Mouse (Mus musculus) E14TG2a.4 (cell line): ENCODE data around the gene Prr5.

Source experiments
- H3K27me3 ChIP-seq: 2 replicates; pipeline ENCODE4 v1.6.1; 2014; ENCODE audit warnings: low read length, control low read depth; ENCODE audit not compliant: insufficient read depth
- H3K36me3 ChIP-seq: 2 replicates; pipeline ENCODE4 v1.6.1; 2014; ENCODE audit warnings: low read length, control low read depth; ENCODE audit not compliant: insufficient read depth
- H3K4me1 ChIP-seq: replicated peaks from 2 replicates; pipeline ENCODE4 v1.6.1; 2014; ENCODE audit warnings: low read depth, low read length, control low read depth
- H3K4me3 ChIP-seq: replicated peaks from 2 replicates; pipeline ENCODE4 v1.5.1; 2014; ENCODE audit warnings: mild to moderate bottlenecking, low read length
- H3K9me3 ChIP-seq: 2 replicates; pipeline ENCODE4 v1.6.1; 2014; ENCODE audit warnings: low read length, control low read depth
- CTCF ChIP-seq: conservative IDR thresholded peaks from 2 replicates; pipeline ENCODE4 v1.5.1; 2014; ENCODE audit warnings: low read length
- NANOG ChIP-seq: IDR thresholded peaks from 2 replicates; pipeline ENCODE4 v1.6.1; 2014; ENCODE audit warnings: borderline replicate concordance, low read length, mixed read lengths
- POU5F1 ChIP-seq: IDR thresholded peaks from 2 replicates; pipeline ENCODE4 v1.6.1; 2014; ENCODE audit warnings: low read length, borderline replicate concordance

Prr5 gene

DNA sequence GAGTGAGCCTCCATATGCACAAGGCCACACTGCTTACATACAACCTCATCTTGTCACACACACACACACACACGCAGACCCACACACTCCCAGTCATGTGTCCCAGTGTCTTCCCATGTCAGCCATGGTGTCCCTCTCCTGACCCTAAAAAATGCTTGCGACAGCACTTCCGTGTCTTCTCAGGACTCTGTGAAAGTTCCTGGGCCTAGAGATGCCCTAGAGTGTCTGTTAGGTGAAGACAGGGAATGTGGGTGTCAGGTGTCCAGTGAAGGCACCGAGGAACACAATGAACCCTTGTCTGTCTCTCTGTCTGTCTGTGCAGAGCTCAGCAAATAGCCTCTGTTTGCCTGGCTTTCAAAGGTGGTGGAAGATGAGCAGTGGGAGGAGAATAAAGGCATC, 1.2 kb downstream of the Prr5 start:
- Histone ChIP-seq H3K27me3 (peaks cover 17% of the 10 kb centered on the region), H3K4me3 (no peak overlapping the region), H3K36me3 (peaks cover 4% of the 10 kb centered on the region; the same call in 1 of the 2 replicates), H3K4me1 (peaks cover 94% of the 10 kb centered on the region), H3K9me3 (no peaks in the 10 kb centered on the region)
- TF ChIP-seq POU5F1 (no peak), CTCF (no peak), NANOG (no peak)

DNA sequence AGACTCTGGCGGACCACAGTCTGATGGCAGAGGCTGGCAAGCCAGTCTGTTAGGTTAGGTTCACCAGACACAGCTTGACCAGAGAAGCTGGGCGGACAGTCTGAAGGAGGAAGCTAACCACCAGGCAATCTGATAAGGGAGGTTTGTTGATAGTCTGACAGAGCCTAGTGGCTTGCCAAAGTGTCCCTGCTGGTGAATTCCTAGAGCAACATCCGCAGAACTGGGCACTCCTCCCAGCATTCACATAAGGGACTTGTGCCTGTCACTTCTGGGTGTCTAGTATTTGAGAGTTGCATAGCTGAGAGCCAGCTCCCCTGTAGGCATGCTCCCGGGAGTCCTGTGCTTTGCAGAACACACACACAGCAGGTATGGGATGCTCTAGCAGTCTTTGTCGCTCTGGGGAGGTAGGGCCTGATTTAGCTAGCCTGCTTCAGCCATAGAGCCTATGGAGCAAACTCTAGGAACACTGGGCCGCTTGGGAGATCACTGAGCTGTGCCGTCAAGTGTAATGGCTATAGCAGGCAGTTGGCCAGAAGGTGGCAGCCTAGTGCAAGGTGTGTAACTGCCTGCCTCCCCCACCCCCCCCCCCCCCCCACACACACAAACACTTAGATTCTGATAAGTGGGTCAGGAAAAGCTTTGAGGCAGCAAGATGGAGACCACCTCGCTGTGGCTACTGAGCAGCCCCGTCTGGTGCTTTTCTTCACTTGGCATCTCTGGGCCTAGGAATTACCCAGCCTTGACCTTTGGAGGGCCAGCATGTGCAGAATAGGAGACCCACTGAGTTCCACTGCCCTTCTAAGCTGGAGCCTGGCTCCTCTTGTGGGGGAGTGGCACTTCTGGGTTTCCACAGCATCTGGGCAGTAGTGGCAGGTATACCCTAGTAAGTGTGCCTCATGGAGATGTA, 2.2 kb downstream of the Prr5 start:
- Histone ChIP-seq H3K9me3 (no peaks in the 10 kb centered on the region), H3K27me3 (peaks cover 9% of the 10 kb centered on the region), H3K36me3 (peaks cover 4% of the 10 kb centered on the region; the same call in 1 of the 2 replicates), H3K4me3 (no peak overlapping the region), H3K4me1 (peaks cover 94% of the 10 kb centered on the region)
- TF ChIP-seq NANOG (no peak), POU5F1 (no peak), CTCF (0 out of 2 replicates have a peak, but pooled peaks have one; percentile 15)

DNA sequence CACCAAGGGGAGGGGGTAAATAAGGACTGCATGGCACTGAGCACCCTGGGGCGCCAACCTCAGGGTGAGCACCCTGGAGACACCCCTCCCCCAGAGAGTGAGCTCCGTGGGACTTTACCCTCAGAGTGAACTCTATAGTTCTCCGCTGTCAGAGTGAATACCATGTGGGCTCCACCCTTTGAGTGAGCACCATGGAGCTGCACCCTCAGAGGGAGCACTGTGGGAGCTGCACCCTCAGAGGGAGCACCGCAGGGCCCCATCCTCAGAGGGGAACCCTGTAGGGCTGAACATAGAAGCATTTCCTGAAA, 2.8 kb downstream of the Prr5 start:
- Histone ChIP-seq H3K27me3 (peaks cover 9% of the 10 kb centered on the region), H3K9me3 (no peaks in the 10 kb centered on the region), H3K36me3 (peaks cover 4% of the 10 kb centered on the region; the same call in 1 of the 2 replicates), H3K4me1 (peaks cover 91% of the 10 kb centered on the region), H3K4me3 (no peak overlapping the region)
- TF ChIP-seq POU5F1 (no peak), NANOG (no peak), CTCF (no peak)

DNA sequence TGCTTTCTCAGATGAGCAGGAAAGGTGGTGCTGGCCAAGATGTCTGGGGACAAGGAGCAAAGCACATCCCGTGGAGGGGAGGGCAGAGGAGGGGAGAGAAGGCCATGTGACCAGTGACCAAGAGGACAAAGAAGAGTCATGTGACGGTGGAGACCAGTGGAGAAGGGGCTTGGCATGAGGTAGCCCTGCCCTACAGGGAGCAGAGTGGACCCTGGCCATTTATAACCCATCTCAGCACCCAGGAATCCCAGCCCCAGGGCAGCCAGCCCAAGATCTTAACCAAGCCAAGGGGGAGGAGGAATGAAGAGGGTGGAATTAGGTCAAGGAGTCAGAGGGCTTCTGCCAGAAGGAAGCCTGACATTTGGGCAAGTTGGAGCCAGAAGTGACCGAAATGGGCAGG, 3.2 kb downstream of the Prr5 start:
- H3K4me3 ChIP-seq: no peak overlapping the region
- H3K36me3 ChIP-seq: peaks cover 4% of the 10 kb centered on the region; the same call in 1 of the 2 replicates
- TF ChIP-seq CTCF (no peak), NANOG (no peak), POU5F1 (no peak)
- H3K4me1 ChIP-seq: peaks cover 91% of the 10 kb centered on the region
- peaks cover 9% of the 10 kb centered on the region for H3K27me3 ChIP-seq
- H3K9me3 ChIP-seq: no peaks in the 10 kb centered on the region

DNA sequence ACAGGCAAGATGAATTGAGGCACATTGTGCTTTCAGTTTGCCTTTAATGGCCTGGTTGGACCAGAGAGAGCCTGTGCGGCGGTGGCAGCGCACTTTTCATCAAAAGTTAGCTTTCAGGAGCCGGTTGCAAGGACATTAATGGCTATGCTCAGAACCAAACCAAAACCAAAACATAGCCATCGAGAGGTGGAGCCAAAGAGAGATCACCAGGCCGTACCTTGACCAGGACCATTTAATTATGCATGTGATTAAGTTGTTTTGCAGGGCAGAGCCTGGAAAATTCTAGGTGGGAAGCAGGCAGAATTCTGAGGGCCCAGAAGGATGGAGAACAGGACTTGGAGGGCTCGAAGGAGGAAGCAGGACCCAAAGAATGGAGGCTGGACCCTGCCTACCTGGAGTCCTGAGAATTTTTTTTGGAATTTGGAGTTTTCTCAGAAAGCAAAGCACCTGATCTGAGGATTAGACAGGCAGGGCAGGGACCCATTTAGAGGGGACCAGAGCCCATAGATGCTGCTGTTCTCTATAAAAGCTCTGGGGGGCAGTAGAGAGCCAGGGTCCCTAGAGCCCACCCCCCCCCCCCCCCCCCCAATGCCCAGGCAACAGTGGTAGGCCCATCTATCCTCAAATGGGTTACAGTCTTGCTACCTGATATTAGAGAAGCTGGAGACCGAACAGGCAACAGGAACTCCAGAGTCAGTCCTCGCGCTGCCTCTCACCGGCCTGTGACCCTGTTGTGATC, 5.1 kb downstream of the Prr5 start:
- no peaks in the 10 kb centered on the region for H3K27me3 ChIP-seq
- H3K36me3 ChIP-seq: no peaks in the 10 kb centered on the region; the same call in 1 of the 2 replicates
- peaks cover 90% of the 10 kb centered on the region for H3K4me1 ChIP-seq
- H3K9me3 ChIP-seq: no peaks in the 10 kb centered on the region
- no peak overlapping the region for H3K4me3 ChIP-seq
- TF ChIP-seq CTCF: peak; percentile 43
- TF ChIP-seq NANOG: no peak

DNA sequence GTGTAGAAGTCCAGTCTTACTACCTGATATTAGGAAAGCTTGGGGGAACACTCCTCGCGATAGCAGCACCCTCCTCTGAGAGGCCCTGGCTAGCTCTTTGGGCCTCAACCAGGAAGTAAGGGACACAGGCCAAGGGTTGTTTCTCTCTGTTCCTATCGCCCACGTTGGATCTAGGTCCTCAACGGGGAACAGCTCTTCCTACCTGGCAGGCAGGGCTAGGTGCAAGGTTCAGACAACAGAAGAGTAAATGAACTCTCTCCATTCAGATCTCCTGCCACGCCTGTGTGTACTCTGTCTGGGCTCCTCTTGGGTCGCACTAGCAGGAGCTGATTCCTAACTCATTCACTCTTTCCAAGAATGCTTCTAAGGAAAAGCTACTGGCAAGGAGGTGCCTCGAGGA, 5.9 kb downstream of the Prr5 start:
- Histone ChIP-seq H3K27me3 (no peaks in the 10 kb centered on the region), H3K9me3 (no peaks in the 10 kb centered on the region), H3K4me3 (no peak overlapping the region), H3K36me3 (no peaks in the 10 kb centered on the region; the same call in 1 of the 2 replicates), H3K4me1 (peaks cover 89% of the 10 kb centered on the region)
- no peak for TF ChIP-seq NANOG
- no peak for TF ChIP-seq CTCF
- no peak for TF ChIP-seq POU5F1

DNA sequence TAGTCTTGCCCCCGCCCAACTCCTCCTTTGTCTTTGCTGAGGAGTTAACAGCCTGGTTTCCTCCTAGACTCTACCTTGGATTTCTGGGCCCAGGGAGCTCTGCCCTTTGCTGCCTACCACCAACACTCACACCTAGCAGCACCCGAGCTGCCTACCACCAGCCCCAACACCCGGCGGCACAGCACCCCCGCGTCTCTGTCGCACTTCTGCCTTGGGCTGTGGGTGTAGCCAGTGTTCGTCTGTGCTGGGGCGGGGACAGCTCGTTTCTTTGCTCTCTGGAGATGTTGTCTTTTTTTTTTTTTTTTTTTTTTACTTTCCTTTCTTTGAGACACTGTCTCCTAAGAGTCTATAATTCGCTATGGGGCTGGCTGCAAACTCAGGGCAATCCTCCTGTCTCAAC, 8.5 kb downstream of the Prr5 start:
- Histone ChIP-seq H3K27me3 (no peaks in the 10 kb centered on the region), H3K9me3 (no peaks in the 10 kb centered on the region), H3K36me3 (peaks cover 2% of the 10 kb centered on the region; the same call in 1 of the 2 replicates), H3K4me1 (peaks cover 83% of the 10 kb centered on the region), H3K4me3 (no peak overlapping the region)
- TF ChIP-seq CTCF (no peak), NANOG (no peak), POU5F1 (no peak)

DNA sequence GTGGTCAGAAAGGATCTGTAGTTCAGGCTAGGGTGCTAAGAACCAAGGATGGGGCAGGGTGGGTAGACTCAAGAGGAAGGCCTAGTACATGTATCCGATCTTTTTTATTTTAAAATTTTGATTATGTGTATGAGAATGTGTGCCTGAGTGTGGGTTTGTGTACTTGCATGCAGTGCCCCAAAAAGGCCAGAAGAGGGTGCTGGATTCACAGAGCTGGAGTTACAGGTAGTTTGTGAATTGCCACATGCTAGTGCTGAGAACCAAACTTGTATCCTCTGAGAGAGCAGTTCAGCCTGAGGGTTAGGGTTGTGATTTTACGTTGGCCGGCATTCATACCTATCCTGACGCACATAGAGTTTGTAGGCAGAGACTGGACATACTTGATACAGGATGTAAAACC, 9.7 kb downstream of the Prr5 start:
- H3K27me3 ChIP-seq: no peaks in the 10 kb centered on the region
- peaks cover 85% of the 10 kb centered on the region for H3K4me1 ChIP-seq
- H3K36me3 ChIP-seq: peaks cover 7% of the 10 kb centered on the region
- no peak overlapping the region for H3K4me3 ChIP-seq
- TF ChIP-seq POU5F1 (no peak), CTCF (peak; percentile 88), NANOG (no peak)
- H3K9me3 ChIP-seq: no peaks in the 10 kb centered on the region

DNA sequence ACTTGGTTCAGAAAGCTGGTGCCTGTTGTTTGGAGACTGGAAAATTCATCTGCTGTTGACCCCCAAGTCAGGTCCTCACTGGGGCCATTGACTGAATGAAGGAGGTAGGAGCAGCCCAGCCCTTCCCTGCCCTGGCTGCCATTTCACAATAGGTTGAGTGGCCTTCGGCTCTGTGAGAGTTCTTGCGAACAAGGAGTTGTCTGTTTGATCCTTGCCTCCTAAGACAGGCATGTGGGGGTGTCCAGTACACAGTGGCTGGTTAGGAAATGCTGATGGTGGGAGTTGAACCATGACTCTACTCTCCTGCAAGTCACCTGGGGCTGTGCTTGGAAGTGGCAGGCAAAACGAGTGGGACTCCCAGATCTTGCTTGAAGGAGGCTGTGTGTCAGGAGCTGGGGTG, 10.4 kb downstream of the Prr5 start:
- peak overlapping the region; percentile 91; the same call in 1 of the 2 replicates for H3K4me3 ChIP-seq
- H3K27me3 ChIP-seq: no peaks in the 10 kb centered on the region
- H3K36me3 ChIP-seq: peaks cover 7% of the 10 kb centered on the region
- H3K4me1 ChIP-seq: peaks cover 86% of the 10 kb centered on the region
- TF ChIP-seq NANOG: no peak
- no peak for TF ChIP-seq POU5F1
- no peak for TF ChIP-seq CTCF
- H3K9me3 ChIP-seq: no peaks in the 10 kb centered on the region
